Mouse (Mus musculus) cerebellum, adult (tissue): ENCODE measurements around the gene Gm42420.

ENCODE experiments used
- ATAC-seq: cut with Nextera tagmentation; 2 replicates; pipeline ENCODE4 v1.9.2; 2017; ENCODE audit warnings: mild to moderate bottlenecking, moderate library complexity, mixed read lengths; ENCODE audit not compliant: insufficient number of reproducible peaks, low FRiP score, low TSS enrichment

Gene Gm42420

GRCm38 (mm10) chr6:39570426-39570825 is 15.1 kb upstream of the Gm42420 start:
- ATAC-seq, result no peak

GRCm38 (mm10) chr6:39573791-39574554 is 11.6 kb upstream of the Gm42420 start, which contains the start of gene Adck2:
Gene Adck2, plus strand, starts transcription at chr6:39573873.
- ATAC-seq, result peak; percentile 99

GRCm38 (mm10) chr6:39574555-39574869 is 11.0 kb upstream of the Gm42420 start:
- ATAC-seq, result peak; percentile 32; the same call in 1 of the 2 replicates

GRCm38 (mm10) chr6:39574951-39575350 is 10.6 kb upstream of the Gm42420 start:
- no peak for ATAC-seq

- no peak for ATAC-seq
Observed at GRCm38 (mm10) chr6:39579552-39579951, 6.0 kb upstream of the Gm42420 start.

- no peak for ATAC-seq
Observed at GRCm38 (mm10) chr6:39580558-39580957, 5.0 kb upstream of the Gm42420 start.

- ATAC-seq, result no peak
Observed at GRCm38 (mm10) chr6:39581087-39581784, 4.3 kb upstream of the Gm42420 start.

- no peak for ATAC-seq
Observed at GRCm38 (mm10) chr6:39591481-39591880, 5.9 kb downstream of the Gm42420 start.

- peak; percentile 99 for ATAC-seq
Observed at GRCm38 (mm10) chr6:39592401-39593214, 7.1 kb downstream of the Gm42420 start, which contains the start of gene Ndufb2. Gene Ndufb2, plus strand, starts transcription at chr6:39592574.

GRCm38 (mm10) chr6:39600851-39601250 is 15.3 kb downstream of the Gm42420 start:
- ATAC-seq, result no peak

- ATAC-seq, result no peak
Observed at GRCm38 (mm10) chr6:39601828-39602227, 16.3 kb downstream of the Gm42420 start.

- ATAC-seq, result no peak
Observed at GRCm38 (mm10) chr6:39604565-39604964, 19.0 kb downstream of the Gm42420 start.

- ATAC-seq, result no peak
Observed at GRCm38 (mm10) chr6:39606056-39606455, 20.5 kb downstream of the Gm42420 start.

- ATAC-seq, result no peak
Observed at GRCm38 (mm10) chr6:39606862-39607261, 21.3 kb downstream of the Gm42420 start.

- no peak for ATAC-seq
Observed at GRCm38 (mm10) chr6:39607365-39607764, 21.8 kb downstream of the Gm42420 start.

- no peak for ATAC-seq
Observed at GRCm38 (mm10) chr6:39610207-39610606, 24.7 kb downstream of the Gm42420 start.

- no peak for ATAC-seq
Observed at GRCm38 (mm10) chr6:39611296-39611695, 25.7 kb downstream of the Gm42420 start.
